Mouse (Mus musculus) ovary, postnatal 36 days (tissue): ENCODE data around the gene Kctd15.

Source experiments
- DNase-seq: peaks from one replicate; pipeline ENCODE4 v3.0.0; 2022; ENCODE audit warnings: low spot score, mixed read lengths

The Kctd15 gene

DNA sequence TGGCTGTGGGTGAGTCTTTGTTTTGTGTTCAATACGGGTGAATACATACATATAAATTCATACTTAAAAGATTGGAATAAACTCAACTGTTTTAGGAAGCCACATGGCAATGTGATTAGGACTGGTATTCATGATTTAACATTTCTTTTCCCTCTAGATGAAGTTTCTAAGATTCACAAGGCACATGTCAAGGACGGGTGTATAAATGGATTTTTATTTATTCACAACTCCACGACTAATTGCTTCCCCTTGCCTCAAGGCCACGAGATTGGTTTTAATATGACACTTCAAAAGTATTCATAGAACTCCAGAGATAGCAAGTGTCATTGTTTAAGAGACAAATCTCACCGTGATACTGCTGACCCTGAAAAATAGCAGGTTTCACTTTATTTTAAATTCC lies at the start of gene Kctd15:
TSS of gene Kctd15 (minus strand) at position 101 of the 400 bp plus-strand sequence.
- no peak for DNase-seq

DNA sequence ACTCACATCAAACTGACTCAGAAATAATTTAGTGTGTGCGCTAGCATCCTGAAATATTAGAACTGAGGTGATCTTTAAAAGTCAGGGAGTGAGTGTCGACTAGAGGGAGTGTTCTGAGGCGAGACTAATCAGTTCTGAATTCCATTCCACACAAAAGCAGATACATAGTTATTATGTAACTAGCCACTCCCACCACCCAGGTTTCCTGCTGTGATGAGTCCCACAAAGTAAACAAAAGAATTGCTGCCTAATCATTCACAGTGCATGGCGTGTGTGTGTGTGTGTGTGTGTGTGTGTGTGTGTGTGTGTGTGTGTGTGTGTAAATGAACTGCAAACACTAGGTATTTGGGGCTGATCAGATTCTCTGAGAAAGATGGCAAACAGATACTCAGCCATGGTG lies 47.9 kb upstream of the Kctd15 start:
- DNase-seq = no peak

DNA sequence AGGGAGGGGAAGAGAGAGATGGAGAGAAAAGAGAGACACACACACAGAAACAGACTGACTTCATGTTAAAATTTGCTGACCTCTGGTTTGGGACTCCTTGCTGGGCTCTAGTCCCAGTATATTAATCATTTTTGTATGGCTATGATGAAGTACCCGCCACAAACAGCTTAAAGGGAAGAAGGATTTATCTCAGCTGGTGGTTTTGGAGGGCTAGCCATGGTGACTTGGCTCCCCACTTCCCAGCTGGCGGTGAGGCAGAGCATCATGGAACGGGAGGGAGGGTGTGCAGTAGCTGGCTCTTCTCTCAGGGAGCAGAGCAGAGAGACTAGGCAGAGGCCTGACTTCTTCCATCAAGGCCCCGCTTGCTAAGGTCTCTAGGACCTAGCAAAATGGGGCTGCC lies 46.9 kb upstream of the Kctd15 start:
- DNase-seq = no peak

DNA sequence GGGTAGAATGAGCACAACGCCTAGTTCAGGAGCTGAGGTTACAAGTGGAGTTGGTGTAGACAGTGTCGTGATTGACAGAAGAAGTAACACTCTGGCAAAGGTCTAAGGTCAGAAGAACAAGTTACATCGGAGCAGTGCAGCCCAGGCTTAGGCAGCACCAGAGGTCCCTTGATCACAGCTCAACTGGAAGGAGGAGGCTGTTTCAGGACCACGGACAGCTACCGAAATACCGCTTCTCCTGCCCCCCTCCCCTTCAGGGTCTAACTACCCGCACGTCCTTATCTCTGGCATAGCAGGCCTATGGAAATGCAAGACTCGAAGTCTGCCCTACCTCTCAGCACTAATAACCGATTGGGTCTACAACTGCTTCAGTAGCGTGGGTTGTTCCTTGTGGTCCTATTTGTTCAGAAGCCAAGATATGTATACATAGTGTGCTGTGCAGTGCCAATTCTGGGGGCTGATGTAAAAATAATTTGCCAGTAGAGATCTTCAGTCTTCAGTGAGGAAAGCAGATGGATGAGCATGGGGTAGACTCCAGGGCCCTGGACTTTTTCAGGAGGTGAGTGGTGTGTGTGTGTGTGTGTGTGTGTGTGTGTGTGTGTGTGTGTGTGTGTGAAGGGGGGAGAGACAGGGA lies 46.3 kb upstream of the Kctd15 start:
- peak; percentile 55 for DNase-seq

DNA sequence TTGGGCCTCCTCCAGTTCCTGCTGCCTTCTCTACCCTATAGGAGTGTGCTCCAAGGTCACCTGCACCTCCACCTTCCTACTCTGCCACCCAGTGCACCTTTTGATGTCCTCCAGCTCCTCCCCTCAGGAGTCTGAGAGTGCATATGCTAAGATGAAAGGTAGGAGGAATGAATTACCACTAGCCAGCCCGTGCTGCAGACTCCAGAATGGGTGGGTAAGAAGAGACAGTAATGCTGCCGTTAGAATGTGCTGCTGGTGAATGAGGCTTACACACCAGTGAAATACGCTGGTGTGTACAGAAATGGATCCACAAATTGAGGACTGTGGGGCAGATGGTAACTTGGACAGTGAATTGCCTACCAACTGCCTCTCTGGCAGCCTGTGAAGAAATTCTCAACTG lies 43.4 kb upstream of the Kctd15 start:
- no peak for DNase-seq

DNA sequence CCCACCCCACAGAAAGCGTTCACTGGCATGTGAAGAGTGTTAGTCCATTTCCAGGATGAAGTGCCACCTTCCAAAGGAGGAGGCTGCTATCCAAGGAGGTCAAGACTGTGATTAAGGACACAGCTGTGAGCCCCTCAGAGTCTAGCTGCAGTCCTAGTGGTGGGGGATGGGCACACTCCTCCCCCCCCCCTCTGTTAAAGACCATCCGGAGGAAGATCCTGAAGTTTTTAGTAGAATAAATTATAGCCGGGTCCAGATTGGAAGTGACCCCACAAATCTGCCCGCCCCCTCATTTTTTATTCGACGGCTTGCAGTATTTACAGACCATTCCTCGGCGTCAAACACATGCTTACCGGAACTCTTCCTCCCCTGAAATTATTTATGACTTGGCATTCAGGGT lies 41.7 kb upstream of the Kctd15 start:
- no peak for DNase-seq

DNA sequence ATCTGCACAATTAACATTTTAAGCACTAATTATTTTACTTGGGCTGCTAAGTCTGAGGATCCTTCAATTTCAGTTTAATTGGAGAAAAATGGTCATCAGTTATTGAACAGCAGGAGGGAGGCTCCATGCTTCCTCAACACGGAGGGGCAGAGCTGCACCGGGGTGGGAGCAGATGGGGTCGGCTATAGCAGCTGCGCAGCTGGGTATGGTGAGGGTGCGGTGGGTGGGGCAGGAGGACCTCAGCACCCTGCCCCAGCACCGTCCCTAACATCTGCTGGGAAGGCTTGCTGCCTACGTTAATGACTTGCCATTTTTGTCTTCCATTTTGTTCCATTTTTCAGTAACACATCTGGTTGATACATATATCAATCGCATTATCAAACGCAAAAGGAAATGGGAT lies 39.6 kb upstream of the Kctd15 start:
- DNase-seq = no peak

DNA sequence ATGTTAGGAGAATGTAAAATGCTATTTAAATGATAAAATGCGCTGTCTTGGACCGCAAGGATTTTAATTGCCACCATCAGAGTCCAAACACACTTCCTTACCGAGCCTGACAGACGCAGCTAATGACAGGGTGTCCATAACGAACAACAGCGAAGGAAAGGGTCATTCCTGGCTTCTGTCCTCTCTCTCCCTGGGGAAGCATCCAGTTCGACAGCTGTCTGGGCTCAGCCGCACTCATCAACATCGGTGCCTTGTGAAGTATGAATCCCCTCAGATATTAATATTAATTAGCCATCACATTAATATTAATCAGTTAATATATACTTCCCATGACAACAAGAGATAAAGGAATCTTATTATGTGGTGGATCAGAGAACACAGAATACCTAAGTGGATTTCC lies 38.4 kb upstream of the Kctd15 start:
- no peak for DNase-seq

DNA sequence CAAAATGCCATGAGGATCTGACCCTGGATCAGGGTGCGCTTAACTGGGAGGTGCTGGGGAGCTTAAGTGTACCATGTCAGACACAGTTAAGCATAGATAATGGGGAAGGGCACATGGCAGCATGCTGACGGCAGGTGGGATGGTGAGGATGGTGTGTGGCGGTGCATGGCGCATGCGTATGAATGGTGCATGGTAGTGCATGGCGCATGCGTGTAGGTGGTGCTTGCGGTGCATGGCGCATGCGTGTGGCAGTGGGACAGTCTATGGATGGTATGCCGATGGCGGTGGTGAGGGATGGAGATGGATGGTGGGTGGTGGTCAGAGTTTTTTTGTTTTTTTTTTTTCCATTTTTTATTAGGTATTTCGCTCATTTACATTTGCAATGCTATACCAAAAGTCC lies 37.4 kb upstream of the Kctd15 start:
- no peak for DNase-seq

DNA sequence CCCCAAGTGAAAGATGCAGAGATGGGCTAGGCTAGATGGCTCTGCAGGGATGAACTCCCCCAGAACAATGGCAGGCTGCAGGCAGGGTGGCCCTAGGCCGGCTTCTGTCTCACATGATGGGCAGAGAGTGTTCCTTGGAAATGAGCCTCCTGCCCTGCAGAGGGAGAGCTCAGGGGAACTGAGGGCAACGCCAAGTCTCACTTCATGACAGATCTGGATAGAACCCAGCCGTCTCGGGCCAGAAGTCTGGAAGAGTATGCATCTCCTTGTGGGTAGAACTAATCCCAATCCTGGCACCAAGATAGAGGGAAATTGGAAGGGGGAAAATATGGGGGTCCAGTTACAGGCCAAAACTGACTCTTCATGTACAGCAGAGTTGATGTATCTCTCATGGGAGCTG lies 36.5 kb upstream of the Kctd15 start:
- DNase-seq = no peak

DNA sequence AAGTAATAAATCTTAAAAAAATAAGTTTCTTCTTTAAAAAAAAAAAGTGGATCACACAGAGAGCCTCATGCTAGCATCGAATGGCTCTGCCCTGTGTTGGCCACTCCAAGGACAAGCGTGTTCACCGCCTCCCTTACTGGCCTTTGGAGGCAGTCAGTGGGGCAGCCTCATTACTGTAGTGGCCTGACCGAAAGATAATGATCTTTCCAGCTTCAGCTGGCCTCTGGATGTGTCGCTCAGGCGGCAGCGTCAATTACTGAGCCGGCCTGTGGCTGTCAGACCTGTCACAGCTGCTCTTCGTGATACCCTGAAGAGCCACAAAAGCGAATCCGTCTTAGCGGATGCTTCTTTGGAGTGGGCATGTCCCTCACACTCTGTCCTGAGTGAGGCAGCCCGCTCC lies 33.6 kb upstream of the Kctd15 start:
- no peak for DNase-seq

DNA sequence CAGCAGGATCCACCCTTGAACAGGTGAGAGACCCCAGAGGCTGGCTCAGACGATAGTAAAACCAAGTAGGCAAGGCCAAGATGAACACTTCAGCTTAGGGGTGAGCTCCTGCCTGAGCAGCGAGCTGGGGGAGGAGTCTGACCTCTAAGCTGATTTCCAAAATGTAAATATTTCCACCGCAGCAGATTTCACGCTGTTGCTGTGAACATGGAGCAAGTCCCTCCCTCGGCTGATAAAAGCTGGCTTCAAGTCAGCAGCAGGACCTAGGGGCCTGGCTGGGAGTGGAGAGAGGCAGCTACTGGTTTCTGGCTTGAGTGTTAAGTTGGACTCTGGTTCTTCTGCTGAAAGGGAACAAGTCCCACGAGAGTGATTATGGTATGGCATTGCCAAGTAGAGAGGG lies 32.5 kb upstream of the Kctd15 start:
- DNase-seq = peak; percentile 50

DNA sequence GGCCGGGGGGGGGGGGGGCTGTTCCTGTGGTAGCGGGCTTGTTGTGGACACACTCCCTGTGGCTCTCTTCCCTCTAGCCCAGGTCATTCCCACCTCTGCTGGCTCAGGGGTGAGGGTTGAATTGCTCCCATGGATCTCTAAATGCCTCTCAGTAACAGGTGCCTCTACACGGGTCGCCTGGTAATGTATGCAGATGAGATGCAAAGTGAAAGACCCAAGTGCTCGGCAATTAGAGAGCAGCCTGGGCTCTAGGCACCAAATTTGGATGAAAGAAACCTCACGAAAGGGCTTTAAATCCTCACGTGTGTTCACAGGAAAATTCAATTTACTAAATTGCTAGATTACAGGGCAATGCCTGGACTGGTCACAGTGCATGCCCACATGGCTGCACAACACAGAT lies 29.3 kb upstream of the Kctd15 start:
- no peak for DNase-seq

DNA sequence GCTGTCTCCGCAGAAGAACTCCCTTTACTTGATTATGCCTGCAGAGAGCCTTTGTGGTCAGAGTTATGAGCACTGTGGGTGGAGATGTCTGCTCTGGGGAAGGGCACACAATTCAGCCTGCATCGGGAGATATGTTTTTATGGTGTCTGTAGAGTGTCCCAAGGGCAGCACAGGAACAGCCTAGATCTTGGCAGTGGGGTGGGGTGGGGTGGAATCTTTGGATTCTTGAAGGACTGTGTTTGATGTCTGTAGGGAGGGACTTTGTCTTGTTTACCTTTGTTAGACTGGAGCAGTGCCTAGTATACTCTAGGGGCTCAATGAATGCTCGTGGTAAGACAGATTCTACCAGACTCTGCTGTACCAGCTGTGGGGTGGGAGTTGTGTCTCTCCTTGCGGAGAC lies 28.6 kb upstream of the Kctd15 start:
- no peak for DNase-seq

DNA sequence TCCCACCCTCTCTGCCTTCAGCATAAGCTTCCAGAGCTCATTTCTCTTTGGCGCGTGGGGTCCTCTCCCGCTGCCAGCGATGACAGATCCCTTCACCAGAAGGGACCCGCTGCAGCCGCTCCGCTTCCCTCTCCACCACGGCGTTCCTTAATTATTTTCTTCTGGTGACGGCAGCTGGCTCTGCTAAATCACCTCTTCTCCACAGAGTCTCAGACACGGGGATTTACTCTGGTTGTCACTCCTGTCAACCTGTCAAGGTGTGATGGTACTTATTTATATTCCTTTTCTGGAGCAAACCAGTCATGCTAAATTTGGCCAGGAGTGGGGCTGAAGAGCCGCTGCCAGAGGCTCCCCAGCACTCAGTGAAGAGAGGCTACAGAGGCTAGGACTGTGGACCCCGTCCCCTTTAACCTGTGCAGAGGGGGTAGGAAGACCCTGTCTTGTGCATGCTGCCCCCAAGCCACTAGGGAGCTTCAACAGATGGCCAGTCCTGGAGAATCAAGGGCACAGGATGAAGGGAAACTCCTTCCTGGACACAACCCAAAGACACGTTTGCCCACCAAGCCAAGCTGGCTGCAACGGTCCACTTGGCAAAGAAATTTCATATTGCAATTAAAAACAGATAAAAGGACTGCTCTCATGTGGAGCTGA lies 24.4 kb upstream of the Kctd15 start:
- DNase-seq = no peak

DNA sequence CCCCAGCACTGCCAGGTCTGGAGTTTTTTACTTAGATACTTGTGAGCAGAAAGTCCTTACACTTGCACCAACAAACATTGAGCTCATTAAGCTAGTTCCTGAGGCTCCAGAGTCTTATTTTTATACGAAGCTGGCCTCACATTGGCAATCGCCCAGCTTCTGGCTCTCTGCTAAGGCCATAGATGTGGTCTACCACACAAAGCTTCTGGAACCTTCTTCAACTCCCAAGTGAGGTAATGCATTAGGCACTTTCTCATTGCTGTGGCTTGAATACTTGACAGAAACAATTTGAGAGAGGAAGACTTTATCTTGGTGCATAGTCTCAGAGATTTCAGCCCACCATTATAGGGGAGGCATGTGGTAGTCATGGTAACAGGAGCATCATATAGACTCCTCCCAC lies 23.4 kb upstream of the Kctd15 start:
- DNase-seq = no peak

DNA sequence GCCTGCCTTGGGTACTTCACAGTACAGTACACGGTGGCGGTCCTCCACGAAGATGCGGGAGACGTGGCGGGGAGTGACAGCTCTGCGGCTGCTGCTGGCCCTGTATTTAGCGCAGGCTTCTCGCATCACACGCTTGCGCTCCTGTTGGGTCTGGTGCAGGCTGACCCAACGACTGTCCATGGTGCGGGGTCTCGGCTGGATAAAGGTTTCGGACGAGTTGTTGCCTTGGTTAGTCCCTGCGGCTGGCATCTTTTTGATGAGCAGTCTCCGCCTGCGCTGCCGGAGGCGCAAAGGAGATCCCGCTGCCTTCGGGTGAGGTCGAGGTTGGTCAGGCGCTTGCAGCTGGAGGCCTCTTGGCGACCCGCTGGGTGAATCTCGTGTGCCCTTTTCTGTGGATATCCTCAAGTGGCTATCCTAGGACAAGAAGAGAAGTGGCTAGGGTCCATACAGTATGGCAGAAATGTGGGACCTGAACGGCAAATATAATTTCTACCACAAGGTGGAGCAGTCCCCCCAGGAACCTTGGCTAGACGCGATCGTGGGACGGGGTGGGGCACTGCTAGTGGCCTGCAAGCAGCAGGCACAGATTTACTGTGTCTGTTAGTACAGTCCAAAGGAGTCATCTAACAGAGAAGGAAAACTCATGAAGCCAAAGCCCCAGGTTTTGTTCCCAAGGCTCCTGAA lies 19.4 kb upstream of the Kctd15 start:
- peak; percentile 69 for DNase-seq

DNA sequence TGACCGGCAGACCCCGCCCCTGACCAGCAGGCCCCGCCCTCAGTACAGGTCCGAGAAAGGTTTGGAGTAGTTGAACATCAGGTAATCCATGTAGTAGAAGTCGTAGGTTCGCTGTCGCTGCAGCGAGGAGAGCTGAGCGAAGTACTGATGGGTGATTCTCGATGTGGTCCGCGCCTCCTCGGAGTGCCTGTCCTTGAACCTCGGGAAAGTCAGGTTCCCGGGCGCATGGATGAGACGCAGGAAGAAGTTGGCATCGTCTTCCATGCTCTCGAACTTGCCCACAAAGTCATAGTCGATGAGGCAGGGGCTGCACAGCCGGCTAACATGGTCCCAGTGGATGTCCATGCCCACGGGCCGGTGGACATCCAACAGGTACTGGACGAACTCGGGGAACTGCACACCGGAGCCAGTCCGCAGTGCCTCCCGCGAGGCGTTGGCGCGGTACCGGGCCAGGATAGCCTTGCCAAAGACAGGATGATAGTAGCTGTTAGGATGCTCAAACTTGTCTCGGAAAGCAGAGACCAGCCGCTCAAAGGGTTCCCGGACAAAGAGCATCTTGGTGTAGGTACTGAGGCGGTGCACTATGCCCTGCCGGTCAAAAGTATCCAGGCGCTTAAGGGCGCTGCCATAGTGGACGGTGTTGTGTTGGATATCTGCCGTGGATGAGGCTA lies 18.7 kb upstream of the Kctd15 start:
- DNase-seq = no peak

DNA sequence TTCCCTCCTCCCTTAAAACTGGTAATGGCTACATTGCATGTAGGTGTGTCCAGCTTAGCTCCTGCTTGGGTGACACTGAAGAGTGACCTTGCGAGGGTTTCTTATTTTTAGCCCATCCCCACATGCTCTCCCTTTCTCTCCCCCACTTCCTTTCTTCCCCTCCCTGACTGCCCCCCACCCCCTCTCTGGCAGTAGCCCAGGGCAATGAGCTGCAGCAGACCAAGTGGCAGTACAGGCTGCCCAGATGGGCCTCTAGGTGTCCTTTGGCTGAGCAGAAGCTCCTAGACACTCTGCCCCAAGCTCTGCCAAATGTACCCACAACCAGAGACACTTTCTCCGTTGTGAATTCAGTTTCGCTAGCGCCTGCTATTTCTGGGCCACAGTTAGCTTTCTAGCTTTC lies 16.4 kb upstream of the Kctd15 start:
- DNase-seq = no peak

DNA sequence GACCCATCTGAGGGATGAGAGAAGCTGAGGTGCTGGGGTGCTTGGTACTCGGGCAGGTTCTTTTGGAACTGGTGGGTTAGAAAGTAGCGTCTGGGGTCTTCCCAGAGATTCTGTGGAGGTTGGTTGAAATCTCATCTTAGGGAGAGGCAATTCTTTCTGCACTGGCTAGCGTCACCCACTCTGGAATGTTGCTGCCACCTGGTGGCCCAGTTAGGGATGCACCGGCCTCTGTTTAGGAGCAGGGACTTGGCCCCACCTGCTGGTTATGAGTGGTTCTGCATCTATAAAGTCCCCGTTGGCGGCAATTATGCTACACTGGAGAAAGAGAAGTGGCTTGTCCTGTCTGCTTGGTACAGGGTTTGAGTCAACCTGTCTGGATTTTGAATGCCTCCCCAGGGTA lies 15.4 kb upstream of the Kctd15 start:
- DNase-seq = peak; percentile 86

DNA sequence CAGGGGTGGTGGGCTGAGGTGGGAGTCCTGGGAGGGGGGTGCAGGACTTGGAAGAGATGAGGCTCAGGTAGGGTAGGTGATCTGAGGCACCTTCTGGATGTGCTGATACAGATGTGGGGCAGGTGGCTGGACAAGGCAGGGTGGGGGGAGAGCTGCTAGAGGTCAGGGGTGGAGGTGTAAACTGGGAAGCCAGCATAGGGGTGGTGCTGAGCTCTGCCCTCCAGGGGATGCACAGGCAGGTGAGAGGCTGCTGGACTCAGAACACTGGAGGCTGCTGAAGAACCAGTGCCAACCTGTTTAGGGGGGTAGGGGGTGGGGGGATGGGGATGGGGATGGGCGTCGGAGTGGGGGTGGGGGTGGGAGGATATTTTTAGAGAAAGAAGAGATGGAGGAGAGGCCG lies 14.2 kb upstream of the Kctd15 start:
- DNase-seq = no peak

DNA sequence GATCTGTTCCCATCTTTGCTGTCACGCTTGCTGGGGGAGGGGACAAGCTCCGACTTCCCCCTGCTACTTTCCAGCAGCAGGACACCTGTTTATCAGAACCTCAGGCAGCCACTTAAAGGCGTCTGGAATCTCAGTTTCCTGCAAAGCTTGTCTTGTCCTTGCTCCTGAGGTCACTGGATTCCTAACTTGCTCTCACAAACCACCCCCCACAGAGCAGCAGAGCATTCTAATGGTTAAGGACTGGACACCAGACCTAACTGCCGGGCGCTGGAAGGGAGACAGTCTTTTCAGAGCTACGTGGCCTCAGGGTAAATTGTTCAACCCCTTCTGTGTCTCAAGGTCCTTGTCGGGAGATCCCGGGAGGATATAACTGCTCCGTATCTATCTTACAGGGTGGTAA lies 12.8 kb upstream of the Kctd15 start:
- DNase-seq = no peak

DNA sequence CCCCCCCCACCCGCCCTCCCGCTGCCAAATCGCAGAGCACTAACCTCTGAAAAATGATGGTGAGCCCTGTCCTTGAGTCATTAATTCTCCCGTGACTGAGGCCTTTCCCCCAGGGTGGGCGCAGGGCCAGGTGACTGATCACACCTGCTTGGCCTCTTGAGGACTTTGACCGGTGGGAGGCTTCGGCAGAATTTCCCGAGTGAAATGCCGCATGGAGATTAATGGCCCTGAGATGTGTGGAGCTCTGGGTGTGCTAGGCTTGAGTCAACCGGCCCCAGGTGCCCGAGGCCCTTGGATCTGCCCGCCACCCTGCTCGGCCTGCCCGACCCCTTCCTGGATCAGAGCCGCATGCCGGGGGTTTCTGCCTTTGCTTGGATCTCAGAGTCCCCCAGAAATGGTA lies 11.3 kb upstream of the Kctd15 start:
- no peak for DNase-seq
